Comparison of ENCODE assay signal across 19 mouse cellular contexts in the genomic region with DNA sequence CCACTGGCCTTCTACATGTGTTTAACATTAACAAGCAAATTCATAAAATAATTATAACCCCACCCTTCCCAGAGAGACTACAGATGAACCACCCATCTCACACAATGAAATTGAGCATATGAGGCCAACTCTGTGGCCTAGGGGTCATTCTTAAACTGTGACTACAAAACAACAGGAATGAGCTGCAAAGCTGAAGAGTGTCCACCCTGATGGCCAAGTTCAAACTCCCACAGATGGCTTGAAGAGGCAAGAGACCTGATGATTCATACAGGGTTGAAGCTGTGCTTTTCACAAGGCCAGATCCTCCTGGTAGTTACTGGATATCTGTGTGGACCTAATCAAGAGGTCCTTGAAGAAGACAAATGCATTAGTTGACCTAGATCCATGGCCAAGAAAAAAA.
A peak's percentile ranks its signal among the peaks of the same experiment; 100 is the strongest.
DNase-seq lines count a peak whose midpoint lies in the region; TF ChIP-seq lines count a peak whose summit lies in the region.
"Had no signal": no experiment of that assay in that cellular context is flagged by ENCODE, and none has a peak within 500 bp of the region (broad histone marks: within the 10 kb centered on the region; RNA-seq: fewer than 3 reads in every experiment).

No protein-coding gene starts in this region.

- DNase-seq in adrenal gland, adult 8-10 months: peak; percentile 36
- no peak for DNase-seq in adrenal gland, adult 18-20 months (ENCODE audit: low spot score in 2 of 2)
- DNase-seq in ovary, adult 18-20 months (ENCODE audit: low spot score): peak; percentile 3
- no peak for DNase-seq in ovary, postnatal 36 days (ENCODE audit: low spot score)
- peak; percentile 13 for DNase-seq in gastrocnemius, postnatal 14 days
- DNase-seq in spleen, postnatal 36 days (ENCODE audit: low spot score in 2 of 2): no peak
- no peak for DNase-seq in layer of hippocampus, adult 2 months (ENCODE audit: low spot score in 2 of 2)
- DNase-seq: cerebellum, adult 11 months; cerebellum, adult 8-10 months; cerebellum, postnatal 14 days; embryo, embryonic 11 days; heart, adult 11 months; heart, postnatal 36 days; kidney, adult 2 months had no signal

- TF ChIP-seq CTCF in layer of hippocampus, adult 2 months (conservative IDR thresholded peaks at IDR 0.05): no peak

- no peak overlapping the region for H3K27ac ChIP-seq in layer of hippocampus, adult 2 months
- H3K27ac ChIP-seq: embryonic facial prominence, embryonic 15.5 days; forebrain, embryonic 15.5 days; heart, embryonic 13.5 days; hindbrain, embryonic 15.5 days had no signal

- H3K4me3 ChIP-seq in layer of hippocampus, adult 2 months: no peak overlapping the region
- H3K4me3 ChIP-seq: embryonic facial prominence, embryonic 15.5 days; erythroblast, embryonic 14.5 days; forebrain, embryonic 15.5 days; heart, embryonic 13.5 days; hindbrain, embryonic 15.5 days had no signal

- intact Hi-C loops in gastrocnemius, postnatal 14 days (cut with DNase I; ENCODE audit: low total_unique reads): no loop called here

Comparison
In these comparisons a context has a peak if more than half of its experiments do, and no peak if none do; other contexts are left out.
1. DNase-seq: peak in adrenal gland, adult 8-10 months (single experiment), ovary, adult 18-20 months (single experiment) and gastrocnemius, postnatal 14 days (single experiment); none in adrenal gland, adult 18-20 months (0 of 2), ovary, postnatal 36 days (single experiment), spleen, postnatal 36 days (0 of 2) and layer of hippocampus, adult 2 months (0 of 2).